In genomic region chr2:156582887-156583286, GRCm38 (mm10) we compare ENCODE assay signal across 28 mouse cellular contexts. TPM values are rescaled to one million over a fixed set of nuclear protein-coding genes. Genes with fewer than 3 reads are reported as not detected.
DNase-seq lines count a peak whose midpoint lies in the region; ATAC-seq and TF ChIP-seq lines count a peak whose summit lies in the region.
"Had no signal": no experiment of that assay in that cellular context is flagged by ENCODE, and none has a peak within 500 bp of the region (broad histone marks: within the 10 kb centered on the region; RNA-seq: fewer than 3 reads in every experiment).

No protein-coding gene starts in this region.

- WGBS in heart, embryonic 10.5 days = 63% methylated on average over 10 of the region's 10 CpGs
- WGBS in heart, embryonic 14.5 days = 37% methylated on average over 10 of the region's 10 CpGs

- no peak for TF ChIP-seq RAD21 in MEL (IDR thresholded peaks at IDR 0.05; ENCODE audit: low read depth, low read length)

- peak overlapping the region; percentile 33 for H3K4me2 ChIP-seq in heart, embryonic 14.5 days (ENCODE audit: low read length)
- H3K4me2 ChIP-seq: embryonic facial prominence, embryonic 15.5 days; forebrain, embryonic 13.5 days; midbrain, embryonic 13.5 days; neural tube, embryonic 13.5 days had no signal

- no peaks in the 10 kb centered on the region for H3K79me2 ChIP-seq in MEL (ENCODE audit: control insufficient read depth, insufficient read depth, low read length, poor library complexity)

- no peaks in the 10 kb centered on the region for H3K36me3 ChIP-seq in heart, embryonic 10.5 days
- no peaks in the 10 kb centered on the region for H3K36me3 ChIP-seq in MEL (ENCODE audit: control insufficient read depth in 1 of 2, insufficient read depth in 2 of 2, low read length in 2 of 2)
- no peaks in the 10 kb centered on the region for H3K36me3 ChIP-seq in heart, embryonic 14.5 days (ENCODE audit: control insufficient read depth, insufficient read depth, low read length)
- H3K36me3 ChIP-seq: embryonic facial prominence, embryonic 10.5 days; embryonic facial prominence, embryonic 15.5 days; midbrain, embryonic 13.5 days; neural tube, embryonic 13.5 days had no signal

- peaks cover 15% of the 10 kb centered on the region for H3K4me1 ChIP-seq in heart, embryonic 10.5 days
- H3K4me1 ChIP-seq in MEL (ENCODE audit: control insufficient read depth in 1 of 2, insufficient read depth in 2 of 2, low read length in 2 of 2) = no peaks in the 10 kb centered on the region
- peaks cover 8 to 18% of the 10 kb centered on the region in 2 experiments for H3K4me1 ChIP-seq in heart, embryonic 14.5 days (ENCODE audit: control insufficient read depth in 2 of 2, insufficient read depth in 2 of 2, low read length in 2 of 2)

- H3K4me3 ChIP-seq in heart, embryonic 10.5 days = no peak overlapping the region
- H3K4me3 ChIP-seq in MEL (ENCODE audit: control insufficient read depth in 1 of 2, insufficient read depth in 1 of 2, low read depth in 2 of 2, low read length in 2 of 2) = no peak overlapping the region
- H3K4me3 ChIP-seq in heart, embryonic 14.5 days (ENCODE audit: control insufficient read depth in 1 of 2, insufficient read depth in 1 of 2, low read depth in 1 of 2, low read length in 2 of 2) = no peak overlapping the region
- H3K4me3 ChIP-seq: embryonic facial prominence, embryonic 10.5 days; embryonic facial prominence, embryonic 15.5 days; forebrain, embryonic 13.5 days; midbrain, embryonic 13.5 days; neural tube, embryonic 13.5 days had no signal

- no peak for TF ChIP-seq CTCF in MEL (IDR thresholded peaks at IDR 0.05 in 2 of 3, conservative IDR thresholded peaks at IDR 0.05 in 1 of 3; ENCODE audit: control insufficient read depth in 1 of 3, insufficient read depth in 1 of 3, low read depth in 2 of 3, low read length in 3 of 3, poor library complexity in 1 of 3, severe bottlenecking in 1 of 3)

- TF ChIP-seq EP300 in MEL (IDR thresholded peaks at IDR 0.05; ENCODE audit: low read depth in 1 of 2, low read length in 2 of 2) = no peak

- H3K27me3 ChIP-seq in heart, embryonic 10.5 days (ENCODE audit: insufficient read depth, poor library complexity, severe bottlenecking) = peaks cover 31% of the 10 kb centered on the region
- H3K27me3 ChIP-seq in MEL (ENCODE audit: control insufficient read depth in 1 of 2, insufficient read depth in 2 of 2, low read length in 2 of 2) = peaks cover 0 to 8% of the 10 kb centered on the region in 2 experiments; a peak in 2 of 4 replicates
- H3K27me3 ChIP-seq in heart, embryonic 14.5 days (ENCODE audit: control insufficient read depth, insufficient read depth, low read length) = peaks cover 6% of the 10 kb centered on the region; the same call in 1 of the 2 replicates

- no peak overlapping the region for H3K27ac ChIP-seq in heart, embryonic 10.5 days
- H3K27ac ChIP-seq in MEL (ENCODE audit: control insufficient read depth, low read depth, low read length) = no peak overlapping the region
- H3K27ac ChIP-seq in heart, embryonic 14.5 days (replicated peaks in 1 of 2; ENCODE audit: control insufficient read depth in 1 of 2, insufficient read depth in 1 of 2, low read depth in 2 of 2, low read length in 2 of 2) = peak overlapping the region; percentile 18 to 61; a peak in 2 of 4 replicates
- H3K27ac ChIP-seq: embryonic facial prominence, embryonic 10.5 days; embryonic facial prominence, embryonic 15.5 days; forebrain, embryonic 13.5 days; kidney, postnatal 0 days; liver, embryonic 14.5 days; macrophage; midbrain, embryonic 13.5 days; neural tube, embryonic 13.5 days had no signal

- no peak overlapping the region for H3K9ac ChIP-seq in MEL (ENCODE audit: control insufficient read depth, low read depth, low read length, poor library complexity, severe bottlenecking)
- H3K9ac ChIP-seq in heart, embryonic 14.5 days (ENCODE audit: low read length) = no peak overlapping the region
- H3K9ac ChIP-seq: embryonic facial prominence, embryonic 15.5 days; forebrain, embryonic 13.5 days; liver, embryonic 14.5 days; midbrain, embryonic 13.5 days; neural tube, embryonic 13.5 days had no signal

- no peaks in the 10 kb centered on the region for H3K9me3 ChIP-seq in heart, embryonic 10.5 days
- H3K9me3 ChIP-seq in MEL (replicated peaks; ENCODE audit: insufficient read depth, low read length) = no peaks in the 10 kb centered on the region
- no peaks in the 10 kb centered on the region for H3K9me3 ChIP-seq in heart, embryonic 14.5 days (ENCODE audit: control insufficient read depth, low read length)
- H3K9me3 ChIP-seq: embryonic facial prominence, embryonic 10.5 days; embryonic facial prominence, embryonic 15.5 days; forebrain, embryonic 13.5 days; midbrain, embryonic 13.5 days; neural tube, embryonic 13.5 days had no signal

- no peak for ATAC-seq in heart, embryonic 14.5 days (ENCODE audit: insufficient number of reproducible peaks, insufficient read depth, low FRiP score, low read depth)
- ATAC-seq: forebrain, embryonic 13.5 days; hindbrain, embryonic 16.5 days; midbrain, embryonic 13.5 days had no signal

- no peak for TF ChIP-seq POLR2A in MEL (IDR thresholded peaks at IDR 0.05; ENCODE audit: control insufficient read depth in 1 of 2, insufficient read depth in 1 of 2, low read depth in 1 of 2, low read length in 2 of 2, poor library complexity in 1 of 2)

- peak; percentile 31 to 44 for DNase-seq in heart, adult 9 months (ENCODE audit: low spot score in 2 of 2)
- no peak for DNase-seq in heart, embryonic 10.5 days (ENCODE audit: low spot score)
- peak; percentile 26 for DNase-seq in MEL (ENCODE audit: low read depth, low spot score)
- DNase-seq in heart, postnatal 4 days = peak; percentile 22
- DNase-seq in kidney, postnatal 25 days = no peak
- DNase-seq in kidney, adult 9 months = no peak
- no peak for DNase-seq in right cerebral cortex, postnatal 25 days
- DNase-seq: adrenal gland, postnatal 36 days; cerebellum, adult 2 months; cerebellum, postnatal 14 days; gastrocnemius, postnatal 14 days; kidney, adult 18-20 months; left cerebral cortex, postnatal 4 days; liver; lung, adult 2 months; lung, postnatal 10 days; thymus, adult 18-20 months; thymus, postnatal 25 days had no signal

TF ChIP-seq in MEL, 35 proteins besides CTCF, POLR2A, EP300 and RAD21:
- TF ChIP-seq UBTF (IDR thresholded peaks at IDR 0.05; ENCODE audit: borderline replicate concordance, insufficient read depth, low read depth, low read length) (no peak), NRF1 (IDR thresholded peaks at IDR 0.05; ENCODE audit: insufficient read depth, low read depth, low read length, poor library complexity, severe bottlenecking) (no peak), ZMIZ1 (IDR thresholded peaks at IDR 0.05; ENCODE audit: low read depth, low read length) (no peak), ZNF384 (IDR thresholded peaks at IDR 0.05; ENCODE audit: low read depth, low read length) (no peak), GATA1 (IDR thresholded peaks at IDR 0.05; ENCODE audit: low read depth, low read length) (no peak), BHLHE40 (IDR thresholded peaks at IDR 0.05; ENCODE audit: borderline replicate concordance, low read depth, low read length) (no peak), HCFC1 (IDR thresholded peaks at IDR 0.05; ENCODE audit: low read depth, low read length) (no peak), TCF12 (IDR thresholded peaks at IDR 0.05; ENCODE audit: low read depth, low read length) (no peak), NELFE (IDR thresholded peaks at IDR 0.05; ENCODE audit: low read depth, low read length) (no peak), E2F4 (IDR thresholded peaks at IDR 0.05; ENCODE audit: borderline replicate concordance, low read depth, low read length) (no peak), MAFK (IDR thresholded peaks at IDR 0.05; ENCODE audit: borderline replicate concordance, low read depth, low read length) (no peak), TAL1 (IDR thresholded peaks at IDR 0.05; ENCODE audit: low read length) (no peak), ZC3H11A (IDR thresholded peaks at IDR 0.05; ENCODE audit: low read depth, low read length) (no peak), ETS1 (IDR thresholded peaks at IDR 0.05; ENCODE audit: low read depth, low read length) (no peak), MYB (IDR thresholded peaks at IDR 0.05; ENCODE audit: low read depth, low read length) (no peak), JUND (IDR thresholded peaks at IDR 0.05; ENCODE audit: low read depth, low read length) (no peak), TBP (IDR thresholded peaks at IDR 0.05; ENCODE audit: low read depth, low read length) (no peak), MXI1 (IDR thresholded peaks at IDR 0.05; ENCODE audit: low read depth, low read length) (no peak), MYC (IDR thresholded peaks at IDR 0.05; ENCODE audit: low read depth, low read length) (no peak), GABPA (IDR thresholded peaks at IDR 0.05; ENCODE audit: low read depth, low read length) (no peak)

RNA-seq across cellular contexts. Expression of gene Dlgap4, which starts 30.6 kb away (rescaled TPM):
- 71.6 and 95.7 TPM in 2 replicates for polyA plus RNA-seq in heart, embryonic 10.5 days (2016; fragmentation: Nextera tagmentation; extraction: Ambion mirVana)
- total RNA-seq in MEL (2012; rRNA removed) = 10.3 and 10.4 TPM in 2 replicates
- polyA plus RNA-seq in MEL (2012; ENCODE audit: insufficient read depth in 1 of 2, insufficient read length in 2 of 2, low read depth in 1 of 2, low replicate concordance in 2 of 2, missing spikeins in 1 of 2) = 10 to 100 TPM in 1 of 2 experiments, not detected in 1; 39.6 TPM
- polyA plus RNA-seq in heart, embryonic 14.5 days (2014; fragmentation: Nextera tagmentation; extraction: Ambion mirVana) = 51.4 and 57.6 TPM in 2 replicates
- total RNA-seq in heart, postnatal 4 days (2021) = 10 to 100 TPM; 57.1 to 58.3 TPM

RNA-seq across cellular contexts. Expression of gene Aar2, which starts 35.5 kb away (rescaled TPM):
- 28.0 and 31.8 TPM in 2 replicates for polyA plus RNA-seq in heart, embryonic 10.5 days (2016; fragmentation: Nextera tagmentation; extraction: Ambion mirVana)
- 24.2 and 28.2 TPM in 2 replicates for total RNA-seq in MEL (2012; rRNA removed)
- 10 to 100 TPM in 1 of 2 experiments, not detected in 1; 34.1 TPM for polyA plus RNA-seq in MEL (2012; ENCODE audit: insufficient read depth in 1 of 2, insufficient read length in 2 of 2, low read depth in 1 of 2, low replicate concordance in 2 of 2, missing spikeins in 1 of 2)
- 24.8 and 24.9 TPM in 2 replicates for polyA plus RNA-seq in heart, embryonic 14.5 days (2014; fragmentation: Nextera tagmentation; extraction: Ambion mirVana)
- 10 to 100 TPM; 17.3 to 17.8 TPM for total RNA-seq in heart, postnatal 4 days (2021)

Comparison
In these comparisons a context has a peak if more than half of its experiments do, and no peak if none do; other contexts are left out.
1. DNase-seq: peak in heart, adult 9 months (2 of 2), MEL (single experiment) and heart, postnatal 4 days (single experiment); none in heart, embryonic 10.5 days (single experiment), kidney, postnatal 25 days (0 of 2), kidney, adult 9 months (single experiment) and right cerebral cortex, postnatal 25 days (single experiment).
2. H3K27ac ChIP-seq: peak in heart, embryonic 14.5 days (2 of 2); none in heart, embryonic 10.5 days (single experiment) and MEL (single experiment).